Mouse (Mus musculus) layer of hippocampus, adult 18-20 months (tissue): ENCODE data around the gene Osbpl2. TPM values are rescaled to one million over a fixed set of nuclear protein-coding genes. Genes with fewer than 3 reads are reported as not detected.
"Not testable (repeated sequence)": the region's sequence is repeated elsewhere in the genome, so short reads cannot be mapped to it uniquely, and the experiment has no call there.

Experiments used
- DNase-seq, 2 experiments: peaks; one replicate each; pipeline ENCODE4 v3.0.0; 2022; ENCODE audit warnings: low spot score in 2 of 2
- total RNA-seq, 2 experiments: library from RNA; stranded (reverse); gene quantifications; 2 replicates each; pipeline ENCODE4 v1.2.3; 2021

Osbpl2 gene
- total RNA-seq, 2 experiments from 2014 or later: 47.6 to 47.9 TPM

DNA sequence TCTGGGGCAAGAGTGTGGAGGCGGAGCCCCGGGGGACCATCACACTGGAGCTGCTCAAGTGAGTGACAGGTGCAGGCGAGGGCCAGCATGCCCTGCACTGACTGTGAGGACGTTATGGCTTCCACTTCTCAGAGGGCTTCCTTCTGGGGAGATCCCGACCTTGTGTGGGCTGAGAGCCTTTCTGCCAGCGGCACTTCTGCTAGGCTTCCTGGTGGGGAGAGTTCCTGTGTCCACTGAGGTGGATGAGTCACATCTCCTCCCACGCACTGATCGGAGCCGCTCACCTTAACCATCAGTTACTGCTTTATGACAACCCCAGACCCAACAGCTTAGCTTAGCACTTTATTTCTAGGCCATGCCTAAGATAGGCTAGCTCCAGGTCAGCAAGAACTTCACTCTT is 29.4 kb downstream of the Osbpl2 start:
- DNase-seq: no peak

GRCm38 (mm10) chr2:180154796-180155195 is 35.7 kb downstream of the Osbpl2 start:
- no peak for DNase-seq

DNA sequence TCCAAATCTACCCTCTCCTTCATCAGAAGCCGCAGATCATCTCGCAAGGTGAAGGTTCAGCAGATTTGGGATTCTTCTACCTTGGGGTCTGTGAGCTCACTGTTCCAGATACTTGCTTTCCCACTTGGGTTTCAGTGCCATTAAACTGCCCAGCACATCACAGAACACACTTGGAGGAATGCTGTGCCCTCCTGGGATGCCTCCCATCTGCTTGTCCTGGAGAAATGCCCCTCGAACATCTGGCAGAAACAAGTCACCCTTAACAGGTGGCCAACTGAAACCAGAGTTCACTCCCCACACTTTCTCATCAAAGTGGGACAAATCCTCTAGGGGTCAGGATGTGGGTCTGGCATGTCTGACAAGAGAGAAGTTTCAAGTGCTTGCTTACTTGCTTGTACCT is 39.5 kb downstream of the Osbpl2 start:
- DNase-seq: no peak

- DNase-seq: no peak
These were observed 46.7 kb downstream of the Osbpl2 start for GRCm38 (mm10) chr2:180165855-180166254.

GRCm38 (mm10) chr2:180166869-180167268 is 47.8 kb downstream of the Osbpl2 start:
- no peak for DNase-seq

GRCm38 (mm10) chr2:180170151-180170805 is 51.2 kb downstream of the Osbpl2 start:
- DNase-seq: no peak

GRCm38 (mm10) chr2:180170806-180171521 is 51.9 kb downstream of the Osbpl2 start, which contains the start of gene Adrm1:
Gene Adrm1, plus strand, starts transcription at chr2:180171485.
- peak; percentile 97 to 99 for DNase-seq

DNA sequence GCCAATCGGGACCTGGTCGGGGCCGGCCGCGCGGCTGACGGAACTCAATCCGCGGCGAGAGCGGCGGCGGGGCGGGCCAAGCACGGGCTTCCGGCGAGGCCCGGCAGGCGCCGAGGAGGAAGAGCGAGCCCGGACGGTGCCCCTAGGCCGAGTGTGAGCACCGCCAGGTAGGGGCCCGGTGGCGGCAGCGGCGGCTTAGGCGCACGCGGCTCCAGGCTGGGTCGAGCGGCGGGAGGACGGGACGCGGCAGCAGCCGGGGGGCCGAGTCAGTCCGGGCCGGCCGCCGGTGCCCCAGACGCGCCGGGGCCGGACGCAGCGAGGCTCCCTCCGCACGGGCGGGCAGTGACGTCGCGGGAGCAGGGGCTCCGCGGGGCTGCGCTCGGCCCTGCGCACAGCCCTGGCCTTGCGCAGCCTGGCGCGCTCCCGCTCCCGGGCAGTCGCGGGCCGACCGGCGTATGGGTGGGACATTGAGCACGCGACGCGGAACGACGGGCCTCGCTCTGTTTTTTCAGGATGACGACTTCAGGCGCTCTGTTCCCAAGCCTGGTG is 52.5 kb downstream of the Osbpl2 start:
- DNase-seq: peak in 1 of 2 experiments; percentile 36

- no peak for DNase-seq
These were observed 53.0 kb downstream of the Osbpl2 start for GRCm38 (mm10) chr2:180172152-180172551.

DNA sequence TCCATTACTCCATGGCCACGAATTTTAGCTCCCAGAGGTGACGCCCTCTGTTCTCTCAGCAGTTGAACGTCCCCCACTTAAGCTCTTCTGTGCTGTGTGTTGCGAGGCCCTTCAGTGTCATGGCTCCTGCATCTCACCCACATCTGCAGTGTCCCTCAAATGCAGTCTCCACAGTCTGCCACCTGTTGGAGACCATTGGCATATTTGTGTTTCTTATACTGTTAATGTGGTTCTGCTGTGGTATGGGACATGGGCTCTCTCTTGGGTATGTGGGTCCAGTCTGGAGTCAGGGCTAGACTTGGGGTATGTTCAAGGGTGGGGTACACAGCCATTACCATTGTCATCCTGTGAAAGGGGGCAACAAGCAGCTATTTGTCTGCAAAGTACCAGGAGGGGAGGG is 54.1 kb downstream of the Osbpl2 start:
- DNase-seq: no peak

DNA sequence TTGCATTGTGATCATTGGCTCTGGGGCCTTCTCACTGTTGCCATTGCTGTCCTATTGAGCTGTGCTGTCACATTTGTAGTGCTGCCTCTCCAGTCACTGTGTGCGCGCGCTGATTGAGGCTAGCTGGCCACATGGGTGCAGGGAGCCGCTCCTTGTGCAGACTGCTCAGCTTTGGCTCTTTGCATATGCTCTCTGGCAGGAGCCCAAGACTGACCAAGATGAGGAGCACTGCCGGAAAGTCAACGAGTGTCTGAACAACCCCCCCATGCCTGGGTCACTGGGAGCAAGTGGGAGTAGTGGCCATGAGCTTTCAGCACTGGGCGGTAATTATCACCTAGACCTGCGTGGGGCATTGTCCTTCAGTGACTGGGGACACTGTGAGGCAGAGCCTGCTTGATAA is 54.6 kb downstream of the Osbpl2 start:
- DNase-seq: not testable (repeated sequence)

GRCm38 (mm10) chr2:180174121-180174520 is 55.0 kb downstream of the Osbpl2 start:
- no peak for DNase-seq

DNA sequence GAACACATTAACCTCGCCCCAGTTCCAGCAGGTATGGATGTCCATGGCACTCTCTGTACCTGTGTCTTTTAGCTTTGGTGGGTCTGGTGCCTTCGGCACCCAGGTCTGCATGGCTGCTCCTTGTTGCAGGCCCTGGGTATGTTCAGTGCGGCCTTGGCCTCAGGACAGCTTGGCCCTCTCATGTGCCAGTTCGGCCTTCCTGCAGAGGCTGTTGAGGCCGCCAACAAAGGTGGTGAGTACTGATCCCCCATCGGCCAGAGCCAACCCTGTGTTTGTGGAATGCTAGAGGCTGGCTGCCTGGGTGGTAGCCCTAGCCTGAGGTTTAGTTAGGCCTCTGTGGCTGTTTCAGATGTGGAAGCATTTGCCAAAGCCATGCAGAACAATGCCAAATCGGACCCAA is 56.6 kb downstream of the Osbpl2 start:
- DNase-seq: no peak

DNA sequence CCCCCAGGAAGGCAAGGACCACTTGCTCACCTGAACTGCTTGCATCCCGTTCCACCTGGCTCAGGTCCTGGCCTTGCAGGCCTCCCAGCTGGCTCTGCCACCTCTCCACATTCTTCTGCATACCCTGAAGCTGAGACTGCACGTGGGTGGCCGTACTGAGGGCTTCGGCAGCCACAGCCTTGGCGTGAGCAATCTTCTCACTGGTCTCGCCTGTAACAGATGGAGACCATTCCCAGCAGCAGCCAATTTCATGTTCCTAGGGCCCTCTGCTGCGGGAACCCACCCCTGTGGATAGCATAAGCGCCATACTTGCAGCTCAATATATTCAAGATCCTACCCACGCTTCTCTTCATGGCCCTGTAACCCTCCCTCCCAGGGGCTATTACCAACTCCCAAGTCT is 62.4 kb downstream of the Osbpl2 start:
- no peak for DNase-seq

GRCm38 (mm10) chr2:180184011-180184751 is 65.1 kb downstream of the Osbpl2 start:
- no peak for DNase-seq

DNA sequence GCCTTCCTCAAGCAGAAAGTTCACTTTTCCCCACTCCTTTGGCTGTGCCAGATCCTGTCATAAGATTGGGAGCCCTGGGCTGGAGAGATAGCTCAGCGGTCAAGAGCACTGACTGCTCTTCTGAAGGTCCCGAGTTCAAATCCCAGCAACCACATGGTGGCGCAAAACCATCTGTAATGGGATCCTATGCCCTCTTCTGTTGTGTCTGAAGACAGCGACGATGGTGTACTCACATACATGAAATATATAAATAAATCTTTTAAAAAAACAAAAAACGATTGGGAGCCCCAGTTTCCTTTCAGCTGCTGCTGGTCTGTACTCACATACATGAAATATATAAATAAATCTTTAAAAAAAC is 65.6 kb downstream of the Osbpl2 start:
- no peak for DNase-seq

DNA sequence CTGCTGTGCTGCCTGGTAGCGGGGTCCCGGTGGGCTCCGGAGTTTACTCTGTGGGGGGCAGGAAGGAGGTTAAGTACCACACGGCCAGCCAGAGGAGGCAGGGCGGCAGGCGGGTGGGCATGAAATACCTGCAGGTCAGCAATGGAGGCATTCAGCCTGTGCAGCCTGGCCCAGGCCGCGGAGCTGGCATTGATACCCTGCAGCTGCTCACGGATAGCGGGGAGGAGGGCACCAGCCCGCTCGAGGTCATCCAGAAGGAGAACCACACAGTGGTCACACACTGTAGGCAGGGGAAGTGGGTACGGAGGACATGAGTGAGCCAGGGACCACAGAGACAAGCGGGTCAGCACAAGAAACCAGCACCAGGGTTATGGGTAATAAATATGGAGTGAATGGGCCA is 66.6 kb downstream of the Osbpl2 start:
- no peak for DNase-seq

GRCm38 (mm10) chr2:180187362-180187761 is 68.3 kb downstream of the Osbpl2 start:
- DNase-seq: peak in 1 of 2 experiments; percentile 46

GRCm38 (mm10) chr2:180196610-180197322 is 77.7 kb downstream of the Osbpl2 start:
- DNase-seq: no peak

GRCm38 (mm10) chr2:180197323-180198037 is 78.4 kb downstream of the Osbpl2 start:
- no peak for DNase-seq

- no peak for DNase-seq
These were observed 79.7 kb downstream of the Osbpl2 start for GRCm38 (mm10) chr2:180198782-180199181.
